Mouse (Mus musculus): ENCODE results near the gene Mrvi1. TPM values are rescaled to one million over a fixed set of nuclear protein-coding genes. Genes with fewer than 3 reads are reported as not detected.

The Mrvi1 gene
- polyA plus RNA-seq, 1 experiment from 2014 or later: 1.3 TPM

DNA sequence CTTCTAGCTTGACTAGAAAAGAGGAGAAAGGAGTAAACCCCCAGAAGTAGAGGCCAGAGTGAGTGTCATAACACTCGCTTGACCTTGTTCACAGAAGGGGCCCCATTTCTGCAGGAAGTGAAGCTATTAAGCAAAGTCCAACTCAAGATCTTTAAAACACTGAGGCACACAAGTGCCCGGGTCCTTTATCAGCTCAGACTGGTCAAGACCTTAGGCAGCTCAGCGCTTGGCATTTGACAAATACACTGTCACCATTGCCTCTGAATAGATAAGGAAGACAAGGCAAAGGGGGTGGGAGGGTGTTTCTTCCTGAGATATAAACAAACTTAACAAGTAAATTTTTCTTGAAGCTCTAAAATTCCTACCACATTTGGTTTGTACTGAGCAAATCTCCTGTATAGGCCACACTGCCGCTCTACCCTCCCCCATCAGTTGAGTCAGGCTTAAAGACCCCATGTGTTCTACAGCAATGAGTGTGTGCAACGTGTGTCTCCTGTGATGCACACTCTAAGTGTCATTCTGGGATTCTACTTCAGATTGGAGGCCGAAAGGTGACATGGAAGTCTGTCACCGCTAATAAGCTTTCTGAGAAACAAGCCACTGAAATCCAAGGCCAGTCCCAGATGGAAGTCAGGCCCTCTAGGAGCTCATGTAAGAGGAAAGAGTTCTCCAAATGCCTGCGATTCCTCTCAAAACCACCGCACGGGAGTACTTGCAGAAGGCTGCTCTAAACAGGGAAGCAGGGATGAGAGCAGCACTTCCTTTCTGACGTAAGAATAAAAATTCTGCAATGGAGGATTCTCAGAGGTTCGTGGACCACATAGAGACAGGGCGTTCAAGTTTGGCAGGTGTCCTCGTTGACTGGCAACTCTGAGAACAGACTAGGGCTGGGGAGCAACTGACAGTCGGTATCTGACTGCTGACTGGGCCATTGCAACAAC lies 16.9 kb upstream of the Mrvi1 start:
- no peak overlapping the region for H3K27ac ChIP-seq
- no peaks in the 10 kb centered on the region for H3K27me3 ChIP-seq (ENCODE audit: low read depth, poor library complexity, severe bottlenecking)
- no peak for DNase-seq (ENCODE audit: low spot score)
- no peak overlapping the region for H3K4me3 ChIP-seq
- no peaks in the 10 kb centered on the region for H3K9me3 ChIP-seq (replicated peaks)
- no peaks in the 10 kb centered on the region for H3K36me3 ChIP-seq
- H3K4me1 ChIP-seq: no peaks in the 10 kb centered on the region
- WGBS: 85% methylated on average over 15 of the region's 15 CpGs

DNA sequence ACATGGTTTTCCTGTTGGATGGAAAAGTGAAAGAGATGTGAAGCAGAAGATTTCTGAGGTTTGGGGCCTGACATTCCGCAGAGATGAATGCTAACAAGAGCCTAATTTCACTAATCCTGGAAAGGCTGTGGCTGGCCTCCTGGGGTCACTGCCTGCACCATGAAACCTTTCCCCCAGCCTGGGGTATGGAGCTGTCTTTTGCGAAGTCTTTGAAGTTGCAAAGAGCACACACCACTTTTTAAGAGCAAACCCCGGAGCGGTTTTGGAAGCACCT lies 8.9 kb upstream of the Mrvi1 start:
- H3K27ac ChIP-seq: no peak overlapping the region
- H3K4me1 ChIP-seq: peaks cover 20% of the 10 kb centered on the region
- WGBS: 28% methylated on average over 4 of the region's 4 CpGs

GRCm38 (mm10) chr7:110990356-110991220 lies 8.3 kb upstream of the Mrvi1 start:
- Histone ChIP-seq H3K4me3 (no peak overlapping the region), H3K4me1 (peaks cover 20% of the 10 kb centered on the region), H3K27me3 (ENCODE audit: low read depth, poor library complexity, severe bottlenecking) (no peaks in the 10 kb centered on the region), H3K36me3 (no peaks in the 10 kb centered on the region), H3K27ac (no peak overlapping the region), H3K9me3 (replicated peaks) (no peaks in the 10 kb centered on the region)
- no peak for DNase-seq (ENCODE audit: low spot score)
- WGBS: 61% methylated on average over 5 of the region's 5 CpGs

More for the DNA sequence above, 8.9 kb upstream of the Mrvi1 start:
- no peak for DNase-seq (ENCODE audit: low spot score)
- no peaks in the 10 kb centered on the region for H3K27me3 ChIP-seq (ENCODE audit: low read depth, poor library complexity, severe bottlenecking)
- H3K36me3 ChIP-seq: no peaks in the 10 kb centered on the region
- H3K9me3 ChIP-seq (replicated peaks): no peaks in the 10 kb centered on the region
- no peak overlapping the region for H3K4me3 ChIP-seq

GRCm38 (mm10) chr7:110989286-110989879 lies 7.1 kb upstream of the Mrvi1 start:
- H3K27ac ChIP-seq: no peak overlapping the region
- 54% methylated on average over 5 of the region's 5 CpGs for WGBS
- H3K4me1 ChIP-seq: peaks cover 20% of the 10 kb centered on the region
- H3K9me3 ChIP-seq (replicated peaks): no peaks in the 10 kb centered on the region
- DNase-seq (ENCODE audit: low spot score): no peak
- no peaks in the 10 kb centered on the region for H3K27me3 ChIP-seq (ENCODE audit: low read depth, poor library complexity, severe bottlenecking)
- no peaks in the 10 kb centered on the region for H3K36me3 ChIP-seq
- no peak overlapping the region for H3K4me3 ChIP-seq

- H3K9me3 ChIP-seq (replicated peaks): no peaks in the 10 kb centered on the region
- H3K4me1 ChIP-seq: peaks cover 20% of the 10 kb centered on the region
- H3K27me3 ChIP-seq (ENCODE audit: low read depth, poor library complexity, severe bottlenecking): no peaks in the 10 kb centered on the region
- no peak for DNase-seq (ENCODE audit: low spot score)
- H3K36me3 ChIP-seq: no peaks in the 10 kb centered on the region
- no peak overlapping the region for H3K27ac ChIP-seq
- WGBS: 89% methylated on average over 3 of the region's 3 CpGs
- H3K4me3 ChIP-seq: no peak overlapping the region
Measured at GRCm38 (mm10) chr7:110988081-110988480, 5.8 kb upstream of the Mrvi1 start.

- Histone ChIP-seq H3K9me3 (replicated peaks) (no peaks in the 10 kb centered on the region), H3K4me1 (peaks cover 27% of the 10 kb centered on the region), H3K36me3 (no peaks in the 10 kb centered on the region), H3K27ac (no peak overlapping the region), H3K4me3 (no peak overlapping the region), H3K27me3 (ENCODE audit: low read depth, poor library complexity, severe bottlenecking) (no peaks in the 10 kb centered on the region)
- no peak for DNase-seq (ENCODE audit: low spot score)
- WGBS: 84% methylated on average over 7 of the region's 7 CpGs
Measured at GRCm38 (mm10) chr7:110985581-110986265, 3.5 kb upstream of the Mrvi1 start.

DNA sequence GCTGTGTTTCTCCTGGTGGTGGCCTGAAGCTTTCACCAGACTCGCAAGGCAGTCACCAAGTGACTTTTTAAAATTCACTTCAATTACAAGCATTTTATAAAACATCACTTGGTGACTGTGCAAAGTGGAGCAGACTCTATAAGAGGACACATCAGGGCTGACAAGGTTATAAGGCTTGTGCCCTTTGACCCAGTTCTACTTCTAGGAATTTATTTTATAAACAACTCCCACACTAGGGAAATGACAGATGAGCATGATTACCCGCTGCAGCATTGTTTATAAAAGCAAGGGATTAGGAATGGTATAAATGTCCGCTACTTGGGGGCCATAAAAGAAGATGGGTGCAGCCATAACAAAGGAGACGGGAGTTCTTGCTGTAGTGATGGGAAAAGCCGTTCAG lies 1.4 kb upstream of the Mrvi1 start:
- no peak for DNase-seq (ENCODE audit: low spot score)
- no peak overlapping the region for H3K4me3 ChIP-seq
- 57% methylated on average over 5 of the region's 5 CpGs for WGBS
- H3K4me1 ChIP-seq: peaks cover 15% of the 10 kb centered on the region
- H3K36me3 ChIP-seq: no peaks in the 10 kb centered on the region
- H3K27ac ChIP-seq: no peak overlapping the region
- H3K9me3 ChIP-seq (replicated peaks): no peaks in the 10 kb centered on the region
- no peaks in the 10 kb centered on the region for H3K27me3 ChIP-seq (ENCODE audit: low read depth, poor library complexity, severe bottlenecking)

- Histone ChIP-seq H3K4me3 (no peak overlapping the region), H3K36me3 (no peaks in the 10 kb centered on the region), H3K4me1 (peaks cover 15% of the 10 kb centered on the region), H3K27me3 (ENCODE audit: low read depth, poor library complexity, severe bottlenecking) (no peaks in the 10 kb centered on the region), H3K9me3 (replicated peaks) (no peaks in the 10 kb centered on the region), H3K27ac (no peak overlapping the region)
- no peak for DNase-seq (ENCODE audit: low spot score)
- WGBS: 65% methylated on average over 4 of the region's 4 CpGs
Measured at GRCm38 (mm10) chr7:110982764-110983163, 503 bp upstream of the Mrvi1 start.

- DNase-seq (ENCODE audit: low spot score): no peak
- Histone ChIP-seq H3K4me3 (no peak overlapping the region), H3K27me3 (ENCODE audit: low read depth, poor library complexity, severe bottlenecking) (no peaks in the 10 kb centered on the region), H3K9me3 (replicated peaks) (no peaks in the 10 kb centered on the region), H3K36me3 (no peaks in the 10 kb centered on the region), H3K27ac (peak overlapping the region; percentile 66; the same call in 1 of the 2 replicates), H3K4me1 (peaks cover 15% of the 10 kb centered on the region)
- 63% methylated on average over 8 of the region's 8 CpGs for WGBS
Measured at GRCm38 (mm10) chr7:110981036-110981435, 1.2 kb downstream of the Mrvi1 start.

GRCm38 (mm10) chr7:110977699-110978392 lies 4.4 kb downstream of the Mrvi1 start:
- H3K9me3 ChIP-seq (replicated peaks): no peaks in the 10 kb centered on the region
- no peak for DNase-seq (ENCODE audit: low spot score)
- H3K27me3 ChIP-seq (ENCODE audit: low read depth, poor library complexity, severe bottlenecking): no peaks in the 10 kb centered on the region
- WGBS: 90% methylated on average over 7 of the region's 7 CpGs
- H3K4me3 ChIP-seq: no peak overlapping the region
- no peaks in the 10 kb centered on the region for H3K36me3 ChIP-seq
- H3K27ac ChIP-seq: no peak overlapping the region
- peaks cover 15% of the 10 kb centered on the region for H3K4me1 ChIP-seq

DNA sequence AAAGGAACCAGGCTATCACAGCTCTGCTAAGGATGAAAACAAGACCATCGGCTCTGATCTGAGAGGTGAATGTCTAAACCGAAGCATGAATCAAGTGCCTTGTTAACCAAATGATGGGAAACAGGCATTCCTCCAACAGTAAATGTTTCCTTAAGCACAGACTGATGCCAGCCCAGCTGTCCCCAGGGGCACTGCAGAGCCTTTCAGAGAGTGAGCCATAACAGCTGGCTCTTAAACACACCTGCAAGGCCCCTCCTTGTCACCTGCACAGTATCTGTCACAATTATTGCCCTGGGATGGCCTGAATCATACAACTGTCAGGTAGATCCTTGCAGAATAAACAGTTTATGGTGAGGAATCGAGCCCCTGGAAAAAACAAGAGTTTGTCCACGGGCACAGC lies 8.8 kb downstream of the Mrvi1 start:
- H3K4me3 ChIP-seq: no peak overlapping the region
- no peaks in the 10 kb centered on the region for H3K27me3 ChIP-seq (ENCODE audit: low read depth, poor library complexity, severe bottlenecking)
- H3K4me1 ChIP-seq: no peaks in the 10 kb centered on the region
- DNase-seq (ENCODE audit: low spot score): no peak
- H3K27ac ChIP-seq: no peak overlapping the region
- H3K36me3 ChIP-seq: no peaks in the 10 kb centered on the region
- 79% methylated on average over 4 of the region's 4 CpGs for WGBS
- no peaks in the 10 kb centered on the region for H3K9me3 ChIP-seq (replicated peaks)

DNA sequence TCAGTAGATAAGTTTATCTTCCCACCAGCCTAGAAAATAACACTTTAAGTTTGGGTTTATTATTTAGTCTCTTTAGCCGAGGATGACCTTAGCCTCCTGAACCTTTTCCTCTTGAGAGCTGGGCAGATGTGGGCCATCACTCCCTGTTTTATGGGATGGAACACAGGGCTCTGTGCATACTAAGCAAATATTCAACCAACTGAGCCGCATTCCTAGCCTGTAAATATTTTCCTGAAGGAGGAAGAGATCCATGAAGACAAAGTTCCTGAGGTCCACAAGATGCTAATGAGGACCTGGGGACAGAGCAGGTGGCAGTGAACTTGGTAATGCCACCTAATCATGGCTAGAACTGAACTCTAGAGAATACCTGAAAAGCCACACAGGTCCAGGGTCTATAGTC lies 9.5 kb downstream of the Mrvi1 start:
- no peaks in the 10 kb centered on the region for H3K36me3 ChIP-seq
- no peaks in the 10 kb centered on the region for H3K27me3 ChIP-seq (ENCODE audit: low read depth, poor library complexity, severe bottlenecking)
- no peaks in the 10 kb centered on the region for H3K4me1 ChIP-seq
- WGBS: 83% methylated on average over 2 of the region's 2 CpGs
- H3K4me3 ChIP-seq: no peak overlapping the region
- H3K27ac ChIP-seq: no peak overlapping the region
- no peaks in the 10 kb centered on the region for H3K9me3 ChIP-seq (replicated peaks)
- DNase-seq (ENCODE audit: low spot score): no peak

All from limb, embryonic 10.5 days (tissue).